Comparison of ENCODE assay signal across 8 mouse cellular contexts in genomic region chr9:120933886-120934758, GRCm38 (mm10). TPM values are rescaled to one million over a fixed set of nuclear protein-coding genes. Genes with fewer than 3 reads are reported as not detected.
DNase-seq lines count a peak whose midpoint lies in the region; ATAC-seq and TF ChIP-seq lines count a peak whose summit lies in the region.

No protein-coding gene starts in this region.

- WGBS in embryonic facial prominence, embryonic 11.5 days, result 0% methylated on average over 51 of the region's 57 CpGs
- under 1% methylated on average over 56 of the region's 57 CpGs for WGBS in heart, embryonic 12.5 days
- under 1% methylated on average over 57 of the region's 57 CpGs for WGBS in kidney, embryonic 16.5 days
- WGBS in lung, embryonic 16.5 days, result under 1% methylated on average over 49 of the region's 57 CpGs

- H3K4me1 ChIP-seq in ES-Bruce4 (ENCODE audit: control insufficient read depth, insufficient read depth, low read length), result peaks cover 5% of the 10 kb centered on the region
- 0 out of 2 replicates have a peak, but pooled peaks cover 2% of the 10 kb centered on the region for H3K4me1 ChIP-seq in embryonic facial prominence, embryonic 11.5 days (ENCODE audit: control insufficient read depth, insufficient read depth, low read length)
- peaks cover 43% of the 10 kb centered on the region for H3K4me1 ChIP-seq in heart, embryonic 12.5 days (replicated peaks)
- peaks cover 38% of the 10 kb centered on the region for H3K4me1 ChIP-seq in kidney, embryonic 16.5 days (ENCODE audit: insufficient read depth, low read length)
- peaks cover 28% of the 10 kb centered on the region for H3K4me1 ChIP-seq in lung, embryonic 16.5 days (replicated peaks; ENCODE audit: control insufficient read depth, insufficient read depth, low read length)

- DNase-seq in adrenal gland, adult 8-10 months, result peak; percentile 40
- peak; percentile 81 for DNase-seq in embryonic facial prominence, embryonic 11.5 days (ENCODE audit: low spot score)
- peak; percentile 33 for DNase-seq in right cerebral cortex, postnatal 14 days

- H3K4me3 ChIP-seq in ES-Bruce4 (ENCODE audit: low read depth, low read length), result peak overlapping the region; percentile 98
- H3K4me3 ChIP-seq in embryonic facial prominence, embryonic 11.5 days (ENCODE audit: low read depth, low read length), result peak overlapping the region; percentile 72
- peak overlapping the region; percentile 99 for H3K4me3 ChIP-seq in heart, embryonic 12.5 days
- peak overlapping the region; percentile 96 for H3K4me3 ChIP-seq in kidney, embryonic 16.5 days (ENCODE audit: low read length)
- peak overlapping the region; percentile 90 for H3K4me3 ChIP-seq in lung, embryonic 16.5 days (ENCODE audit: low read length)

- ATAC-seq in embryonic facial prominence, embryonic 11.5 days (replicated peaks; ENCODE audit: insufficient number of reproducible peaks, low FRiP score, low TSS enrichment, low read depth), result peak; percentile 37
- ATAC-seq in heart, embryonic 12.5 days (ENCODE audit: insufficient number of reproducible peaks, low FRiP score), result 0 out of 2 replicates have a peak, but pooled peaks have one; percentile 12
- peak; percentile 40 for ATAC-seq in kidney, embryonic 16.5 days (ENCODE audit: low FRiP score, low TSS enrichment)
- peak; percentile 28 for ATAC-seq in lung, embryonic 16.5 days (ENCODE audit: low read depth)
- ATAC-seq in granulocyte monocyte progenitor cell, adult 5-6 weeks (replicated peaks; ENCODE audit: poor library complexity, severe bottlenecking), result no peak; the same call in 1 of the 2 replicates

- H3K27me3 ChIP-seq in ES-Bruce4 (ENCODE audit: control insufficient read depth, insufficient read depth, low read length, poor library complexity, severe bottlenecking), result no peaks in the 10 kb centered on the region
- no peaks in the 10 kb centered on the region for H3K27me3 ChIP-seq in embryonic facial prominence, embryonic 11.5 days (ENCODE audit: control insufficient read depth, insufficient read depth, low read length)
- no peaks in the 10 kb centered on the region for H3K27me3 ChIP-seq in heart, embryonic 12.5 days (replicated peaks)
- H3K27me3 ChIP-seq in kidney, embryonic 16.5 days (ENCODE audit: insufficient read depth, low read length), result no peaks in the 10 kb centered on the region
- no peaks in the 10 kb centered on the region for H3K27me3 ChIP-seq in lung, embryonic 16.5 days (ENCODE audit: control insufficient read depth, insufficient read depth, low read depth, low read length)

- TF ChIP-seq CTCF in ES-Bruce4 (IDR thresholded peaks at IDR 0.05; ENCODE audit: low read depth, low read length), result no peak

- no peak for TF ChIP-seq EP300 in ES-Bruce4 (IDR thresholded peaks at IDR 0.05; ENCODE audit: insufficient read depth, low read depth, low read length)

- H3K4me2 ChIP-seq in embryonic facial prominence, embryonic 11.5 days (ENCODE audit: low read depth, low read length), result peak overlapping the region; percentile 89
- H3K4me2 ChIP-seq in heart, embryonic 12.5 days, result peak overlapping the region; percentile 91
- peak overlapping the region; percentile 90 for H3K4me2 ChIP-seq in kidney, embryonic 16.5 days (replicated peaks; ENCODE audit: low read depth, low read length)
- H3K4me2 ChIP-seq in lung, embryonic 16.5 days (ENCODE audit: low read depth, low read length), result peak overlapping the region; percentile 73

- H3K9ac ChIP-seq in ES-Bruce4 (ENCODE audit: low read depth, poor library complexity, severe bottlenecking), result peak overlapping the region; percentile 94
- H3K9ac ChIP-seq in embryonic facial prominence, embryonic 11.5 days (replicated peaks; ENCODE audit: low read length), result peak overlapping the region; percentile 94
- peak overlapping the region; percentile 97 for H3K9ac ChIP-seq in heart, embryonic 12.5 days
- peak overlapping the region; percentile 98 for H3K9ac ChIP-seq in kidney, embryonic 16.5 days (replicated peaks; ENCODE audit: low read length)
- H3K9ac ChIP-seq in lung, embryonic 16.5 days (ENCODE audit: low read length), result peak overlapping the region; percentile 93

- TF ChIP-seq POLR2A in ES-Bruce4 (IDR thresholded peaks at IDR 0.05; ENCODE audit: insufficient read depth, low read length), result no peak

- H3K9me3 ChIP-seq in ES-Bruce4 (replicated peaks; ENCODE audit: control insufficient read depth, insufficient read depth, low read length, poor library complexity, severe bottlenecking), result no peaks in the 10 kb centered on the region
- no peaks in the 10 kb centered on the region for H3K9me3 ChIP-seq in embryonic facial prominence, embryonic 11.5 days (replicated peaks; ENCODE audit: control insufficient read depth, low read length)
- H3K9me3 ChIP-seq in heart, embryonic 12.5 days (replicated peaks), result no peaks in the 10 kb centered on the region
- H3K9me3 ChIP-seq in kidney, embryonic 16.5 days (ENCODE audit: low read length), result no peaks in the 10 kb centered on the region
- H3K9me3 ChIP-seq in lung, embryonic 16.5 days (ENCODE audit: control insufficient read depth, low read length), result no peaks in the 10 kb centered on the region

- peaks cover 6% of the 10 kb centered on the region; the same call in 1 of the 2 replicates for H3K36me3 ChIP-seq in ES-Bruce4 (ENCODE audit: control insufficient read depth, insufficient read depth, low read length, poor library complexity, severe bottlenecking)
- no peaks in the 10 kb centered on the region for H3K36me3 ChIP-seq in embryonic facial prominence, embryonic 11.5 days (replicated peaks; ENCODE audit: control insufficient read depth, insufficient read depth, low read depth, low read length)
- H3K36me3 ChIP-seq in heart, embryonic 12.5 days, result 0 out of 2 replicates have a peak, but pooled peaks cover 3% of the 10 kb centered on the region
- H3K36me3 ChIP-seq in kidney, embryonic 16.5 days (ENCODE audit: insufficient read depth, low read length), result no peaks in the 10 kb centered on the region
- no peaks in the 10 kb centered on the region for H3K36me3 ChIP-seq in lung, embryonic 16.5 days (ENCODE audit: control insufficient read depth, insufficient read depth, low read length)

- peak overlapping the region; percentile 64; the same call in 1 of the 2 replicates for H3K27ac ChIP-seq in ES-Bruce4 (ENCODE audit: insufficient read depth, low read length)
- peak overlapping the region; percentile 91 for H3K27ac ChIP-seq in embryonic facial prominence, embryonic 11.5 days (replicated peaks; ENCODE audit: low read depth, low read length)
- peak overlapping the region; percentile 95 for H3K27ac ChIP-seq in heart, embryonic 12.5 days (ENCODE audit: poor library complexity, severe bottlenecking)
- H3K27ac ChIP-seq in kidney, embryonic 16.5 days (ENCODE audit: low read length), result peak overlapping the region; percentile 96
- peak overlapping the region; percentile 95 for H3K27ac ChIP-seq in lung, embryonic 16.5 days (ENCODE audit: low read length)

RNA-seq across cellular contexts. Expression of gene Ctnnb1, which starts 5.1 kb away (rescaled TPM):
- 826 and 830 TPM in 2 replicates for polyA plus RNA-seq in ES-Bruce4 (2011; ENCODE audit: insufficient read depth, insufficient read length, low read depth, missing spikeins)
- 100 to 1,000 TPM; 868 to 952 (median 900) TPM for total RNA-seq in adrenal gland, adult 8-10 months (2022)
- 933 and 966 TPM in 2 replicates for polyA plus RNA-seq in embryonic facial prominence, embryonic 11.5 days (2014; fragmentation: Nextera tagmentation; extraction: Ambion mirVana)
- polyA plus RNA-seq in heart, embryonic 12.5 days (2016; fragmentation: Nextera tagmentation; extraction: Ambion mirVana), result 397 and 414 TPM in 2 replicates
- polyA plus RNA-seq in kidney, embryonic 16.5 days (2015; fragmentation: Nextera tagmentation; extraction: Ambion mirVana), result 639 and 663 TPM in 2 replicates
- 523 and 564 TPM in 2 replicates for polyA plus RNA-seq in lung, embryonic 16.5 days (2015; fragmentation: Nextera tagmentation; extraction: Ambion mirVana)
- total RNA-seq in granulocyte monocyte progenitor cell, adult 5-6 weeks (2014; fragmentation: Nextera tagmentation), result 263 and 299 TPM in 2 replicates
- 436 and 469 TPM in 2 replicates for total RNA-seq in granulocyte monocyte progenitor cell, adult 5-6 weeks (2017)
